Mouse (Mus musculus) erythroblast, embryonic 14.5 days (primary cell): Measurements from ENCODE around the gene Lyrm4. TPM values are rescaled to one million over a fixed set of nuclear protein-coding genes. Genes with fewer than 3 reads are reported as not detected.

Experiments used
- H3K27me3 ChIP-seq: 2 replicates; pipeline ENCODE4 v1.6.1; 2012; ENCODE audit warnings: inconsistent platforms; ENCODE audit not compliant: control insufficient read depth
- H3K36me3 ChIP-seq: 2 replicates; pipeline ENCODE4 v1.6.1; 2012; ENCODE audit warnings: mild to moderate bottlenecking, inconsistent platforms; ENCODE audit not compliant: control insufficient read depth
- H3K4me1 ChIP-seq: 2 replicates; pipeline ENCODE4 v1.6.1; 2012; ENCODE audit warnings: inconsistent platforms; ENCODE audit not compliant: control insufficient read depth
- H3K4me3 ChIP-seq: replicated peaks from 2 replicates; pipeline ENCODE3; 2012; ENCODE audit warnings: moderate library complexity, mild to moderate bottlenecking, inconsistent platforms
- H3K9me3 ChIP-seq: 2 replicates; pipeline ENCODE4 v1.6.1; 2012; ENCODE audit warnings: low read length, inconsistent platforms, mixed read lengths; ENCODE audit not compliant: control insufficient read depth
- GATA1 ChIP-seq: IDR thresholded peaks from 2 replicates; pipeline ENCODE4 v1.6.1; 2012; ENCODE audit warnings: low read length, inconsistent platforms, mixed read lengths
- TAL1 ChIP-seq: IDR thresholded peaks from 3 replicates; pipeline ENCODE4 v1.6.1; 2012; ENCODE audit warnings: low read length, inconsistent platforms, mixed read lengths
- polyA plus RNA-seq: library from polyadenylated mRNA; stranded (reverse); fragments of >175 nt; gene quantifications from 2 replicates; pipeline ENCODE4 v1.2.3, GENCODE M21; 2012

Lyrm4 gene
- polyA plus RNA-seq, 1 experiment = 1.1 TPM

DNA sequence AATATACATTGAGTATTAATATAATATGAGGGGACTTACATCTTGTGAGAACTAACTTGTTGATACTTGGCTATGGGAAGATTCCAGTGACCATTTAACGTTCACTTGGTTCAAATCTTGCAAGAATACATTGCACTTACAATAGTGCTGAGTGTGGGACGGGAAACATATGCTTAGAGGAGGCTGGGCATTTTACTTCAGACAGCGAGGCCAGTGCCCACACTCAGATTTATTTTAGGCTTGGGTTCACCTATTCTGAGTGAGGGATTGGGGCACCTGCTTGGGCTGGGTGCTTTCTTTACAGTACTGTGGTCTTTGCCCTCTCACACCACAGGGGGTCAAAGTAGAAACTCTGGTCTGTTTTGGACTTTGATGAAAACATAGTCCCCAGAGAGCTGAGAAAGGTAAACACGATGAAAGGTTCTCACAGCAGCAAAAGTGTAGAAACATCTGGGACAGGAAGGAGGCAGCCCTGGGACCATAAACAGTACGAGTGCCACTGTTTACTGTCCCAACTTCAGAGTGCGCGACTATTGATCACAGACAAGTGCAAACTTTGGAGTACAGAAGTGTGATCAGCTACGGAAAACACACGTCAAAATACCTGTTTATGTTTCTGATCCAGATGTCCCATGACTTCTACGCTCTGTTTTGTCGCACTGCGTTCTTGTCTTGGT lies 157.8 kb downstream of the Lyrm4 start:
- Histone ChIP-seq H3K4me3 (no peak overlapping the region), H3K9me3 (no peaks in the 10 kb centered on the region), H3K27me3 (no peaks in the 10 kb centered on the region), H3K4me1 (no peaks in the 10 kb centered on the region), H3K36me3 (no peaks in the 10 kb centered on the region)
- no peak for TF ChIP-seq TAL1
- TF ChIP-seq GATA1 = no peak

GRCm38 (mm10) chr13:35958539-35958938 lies 158.8 kb downstream of the Lyrm4 start, which contains the start of gene Ppp1r3g:
Gene Ppp1r3g (plus strand): TSS chr13:35958839.
- Histone ChIP-seq H3K4me1 (no peaks in the 10 kb centered on the region), H3K27me3 (no peaks in the 10 kb centered on the region), H3K36me3 (no peaks in the 10 kb centered on the region), H3K9me3 (no peaks in the 10 kb centered on the region), H3K4me3 (no peak within 1 kb of the TSS)
- TF ChIP-seq GATA1 = no peak
- TF ChIP-seq TAL1 = no peak

- no peaks in the 10 kb centered on the region for H3K9me3 ChIP-seq
- H3K27me3 ChIP-seq = no peaks in the 10 kb centered on the region; the same call in 1 of the 2 replicates
- no peaks in the 10 kb centered on the region for H3K4me1 ChIP-seq
- H3K36me3 ChIP-seq = no peaks in the 10 kb centered on the region
- TF ChIP-seq TAL1 = no peak
- TF ChIP-seq GATA1 = no peak
- H3K4me3 ChIP-seq = no peak overlapping the region
These were observed 167.4 kb downstream of the Lyrm4 start for GRCm38 (mm10) chr13:35949814-35950455.

DNA sequence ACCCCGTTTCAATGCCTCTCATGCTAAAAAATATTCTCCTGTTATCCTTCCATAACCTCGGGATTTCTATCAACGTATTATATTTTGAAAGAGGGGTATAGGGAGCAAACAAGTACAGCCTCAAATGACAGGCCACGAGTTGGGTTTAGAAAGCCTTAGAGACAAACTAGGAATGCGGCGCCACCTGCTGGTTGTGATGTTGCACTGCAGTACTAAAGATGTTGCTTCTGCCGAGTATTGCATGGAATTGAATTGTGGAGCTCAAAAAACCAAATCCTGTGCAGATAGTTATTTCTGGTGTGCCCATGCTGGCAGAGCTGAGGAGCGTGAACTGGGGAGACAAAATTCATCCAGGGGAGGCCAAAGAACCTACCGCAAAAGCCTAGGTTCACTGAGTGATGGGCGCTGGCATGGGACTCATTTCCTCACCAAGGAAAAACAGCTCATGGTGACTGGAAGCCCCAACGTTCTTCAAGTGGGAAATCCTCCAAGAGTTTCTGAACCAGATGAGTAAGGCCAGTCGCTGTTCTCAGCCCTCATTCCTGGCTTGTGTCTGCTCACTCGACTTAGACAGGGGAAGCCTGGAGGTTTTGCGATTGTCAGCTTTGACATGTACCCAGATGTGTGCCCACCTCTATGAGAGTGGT lies 169.8 kb downstream of the Lyrm4 start:
- no peaks in the 10 kb centered on the region; the same call in 1 of the 2 replicates for H3K27me3 ChIP-seq
- TF ChIP-seq GATA1 = no peak
- no peak for TF ChIP-seq TAL1
- no peaks in the 10 kb centered on the region for H3K4me1 ChIP-seq
- no peaks in the 10 kb centered on the region for H3K9me3 ChIP-seq
- no peak overlapping the region for H3K4me3 ChIP-seq
- no peaks in the 10 kb centered on the region for H3K36me3 ChIP-seq

DNA sequence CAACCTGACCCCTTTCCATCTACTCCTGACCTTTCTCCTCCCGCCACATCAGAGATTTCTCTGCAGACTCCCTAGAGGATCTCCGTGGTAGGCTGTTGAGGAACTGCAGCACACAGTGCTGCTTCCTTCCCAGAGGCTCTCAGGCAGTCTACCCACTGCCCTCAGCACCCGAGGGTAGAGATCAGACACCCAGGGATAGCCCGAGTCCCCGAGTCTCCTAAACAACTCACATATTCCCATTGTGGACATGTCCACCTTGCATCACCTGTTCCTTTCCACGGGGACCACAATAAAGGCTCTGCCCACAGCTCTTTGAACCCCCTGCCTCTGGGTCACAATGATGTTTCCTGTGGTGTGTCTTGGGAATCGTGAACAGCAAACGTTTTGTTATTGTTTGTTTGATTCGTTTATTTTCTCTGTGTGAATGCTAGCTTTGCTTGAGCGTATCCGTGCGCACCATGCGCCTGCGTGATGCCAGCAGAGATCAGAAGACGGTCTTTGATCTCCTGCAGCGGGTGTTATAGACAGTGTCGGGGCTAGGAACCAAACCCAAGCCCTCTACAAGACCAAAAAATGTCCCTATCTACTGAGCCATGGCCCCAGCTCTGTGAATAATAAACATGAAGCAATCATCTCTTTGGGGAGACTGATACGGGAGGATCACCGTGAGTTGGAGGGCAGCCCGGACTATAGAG lies 170.5 kb downstream of the Lyrm4 start:
- no peaks in the 10 kb centered on the region; the same call in 1 of the 2 replicates for H3K27me3 ChIP-seq
- no peaks in the 10 kb centered on the region for H3K36me3 ChIP-seq
- no peak overlapping the region for H3K4me3 ChIP-seq
- H3K4me1 ChIP-seq = no peaks in the 10 kb centered on the region
- H3K9me3 ChIP-seq = no peaks in the 10 kb centered on the region
- TF ChIP-seq TAL1 (no peak), GATA1 (no peak)

DNA sequence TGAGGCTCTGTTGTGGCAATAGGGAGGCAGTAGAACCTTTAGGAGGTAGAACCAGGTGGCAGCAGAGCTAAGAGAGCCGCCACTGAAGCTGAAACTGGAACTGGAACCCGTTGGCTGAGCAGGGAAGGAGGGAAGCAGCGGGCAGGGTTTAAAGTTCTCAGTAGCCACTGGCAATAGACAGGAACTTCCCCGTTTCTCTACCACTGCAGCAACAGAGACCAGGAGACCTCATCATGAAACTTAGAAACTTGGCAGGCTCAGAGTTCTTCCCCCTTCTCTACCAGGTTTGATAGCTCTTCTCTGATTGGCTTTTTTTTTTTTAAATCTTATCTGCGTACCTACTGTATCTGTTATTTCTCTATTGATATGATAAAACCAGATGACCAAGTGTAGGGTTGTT lies 176.4 kb downstream of the Lyrm4 start:
- H3K4me1 ChIP-seq = no peaks in the 10 kb centered on the region
- H3K36me3 ChIP-seq = no peaks in the 10 kb centered on the region
- H3K4me3 ChIP-seq = no peak overlapping the region
- TF ChIP-seq GATA1 = no peak
- no peak for TF ChIP-seq TAL1
- no peaks in the 10 kb centered on the region for H3K9me3 ChIP-seq
- H3K27me3 ChIP-seq = no peaks in the 10 kb centered on the region; the same call in 1 of the 2 replicates

- no peaks in the 10 kb centered on the region for H3K4me1 ChIP-seq
- TF ChIP-seq TAL1 = no peak
- TF ChIP-seq GATA1 = no peak
- H3K27me3 ChIP-seq = no peaks in the 10 kb centered on the region
- H3K36me3 ChIP-seq = no peaks in the 10 kb centered on the region
- no peaks in the 10 kb centered on the region for H3K9me3 ChIP-seq
- no peak overlapping the region for H3K4me3 ChIP-seq
These were observed 177.3 kb downstream of the Lyrm4 start for GRCm38 (mm10) chr13:35939871-35940665.

DNA sequence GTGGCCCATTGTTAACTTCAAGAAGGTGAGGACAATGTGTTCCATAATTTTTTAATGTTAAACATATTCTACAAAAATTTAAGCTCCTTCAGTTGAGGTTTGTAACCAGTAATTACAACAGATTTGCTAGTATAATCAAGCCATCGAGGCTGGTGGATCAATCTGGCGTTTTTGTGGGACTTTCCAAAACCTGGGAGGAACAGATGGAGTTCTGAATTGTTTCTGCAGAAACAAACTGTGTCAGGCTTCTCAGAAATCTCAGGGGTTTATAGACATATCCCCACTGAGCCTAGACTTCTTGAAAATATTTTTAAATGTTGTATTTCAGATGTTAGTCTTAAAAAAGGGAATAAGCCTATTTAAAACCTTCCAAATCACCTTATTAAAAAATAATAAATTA lies 179.3 kb downstream of the Lyrm4 start:
- no peak for TF ChIP-seq TAL1
- TF ChIP-seq GATA1 = no peak
- H3K4me1 ChIP-seq = no peaks in the 10 kb centered on the region
- H3K27me3 ChIP-seq = no peaks in the 10 kb centered on the region
- no peak overlapping the region for H3K4me3 ChIP-seq
- no peaks in the 10 kb centered on the region for H3K36me3 ChIP-seq
- no peaks in the 10 kb centered on the region for H3K9me3 ChIP-seq

Other genes with a start within 250 kb of the Lyrm4 start
- 0.05 and 0.42 TPM in 2 replicates for gene Rpp40, start 211.2 kb downstream of the Lyrm4 start, polyA plus RNA-seq
- not detected in 2 replicates for gene Ppp1r3g, start 158.7 kb downstream of the Lyrm4 start, polyA plus RNA-seq
- gene Fars2, start 114 bp downstream of the Lyrm4 start, polyA plus RNA-seq = 7.4 and 7.5 TPM in 2 replicates